Mouse (Mus musculus): ENCODE measurements around the gene Slc15a5.

GRCm38 (mm10) chr6:137960023-137960778, 119.5 kb downstream of the Slc15a5 start:
- no peak for TF ChIP-seq CTCF (IDR thresholded peaks at IDR 0.05; ENCODE audit: borderline replicate concordance, insufficient read depth, low read length)
- no peak for TF ChIP-seq POLR2A (IDR thresholded peaks at IDR 0.05; ENCODE audit: low read depth, low read length)
